Comparison of ENCODE assay signal across 24 mouse cellular contexts in genomic region chr5:77140861-77141260, GRCm38 (mm10). TPM values are rescaled to one million over a fixed set of nuclear protein-coding genes. Genes with fewer than 3 reads are reported as not detected.
DNase-seq lines count a peak whose midpoint lies in the region; ATAC-seq lines count a peak whose summit lies in the region.
"Had no signal": no experiment of that assay in that cellular context is flagged by ENCODE, and none has a peak within 500 bp of the region (broad histone marks: within the 10 kb centered on the region; RNA-seq: fewer than 3 reads in every experiment).

No protein-coding gene starts in this region.

- 68% methylated on average over 6 of the region's 6 CpGs for WGBS in kidney, embryonic 15.5 days
- WGBS in limb, embryonic 12.5 days = 83% methylated on average over 6 of the region's 6 CpGs
- 93% methylated on average over 6 of the region's 6 CpGs for WGBS in limb, embryonic 10.5 days
- 70% methylated on average over 6 of the region's 6 CpGs for WGBS in lung, embryonic 16.5 days
- 76% methylated on average over 6 of the region's 6 CpGs for WGBS in limb, embryonic 13.5 days

- H3K27me3 ChIP-seq in kidney, embryonic 15.5 days = no peaks in the 10 kb centered on the region
- H3K27me3 ChIP-seq in limb, embryonic 12.5 days = no peaks in the 10 kb centered on the region
- H3K27me3 ChIP-seq in limb, embryonic 10.5 days (ENCODE audit: low read depth, poor library complexity, severe bottlenecking) = no peaks in the 10 kb centered on the region
- no peaks in the 10 kb centered on the region for H3K27me3 ChIP-seq in lung, embryonic 16.5 days (ENCODE audit: control insufficient read depth, insufficient read depth, low read depth, low read length)
- no peaks in the 10 kb centered on the region for H3K27me3 ChIP-seq in limb, embryonic 13.5 days
- H3K27me3 ChIP-seq: embryonic facial prominence, embryonic 13.5 days; forebrain, embryonic 15.5 days; heart, embryonic 15.5 days had no signal

- H3K36me3 ChIP-seq in kidney, embryonic 15.5 days = no peaks in the 10 kb centered on the region
- H3K36me3 ChIP-seq in limb, embryonic 12.5 days = no peaks in the 10 kb centered on the region
- H3K36me3 ChIP-seq in limb, embryonic 10.5 days = no peaks in the 10 kb centered on the region
- H3K36me3 ChIP-seq in lung, embryonic 16.5 days (ENCODE audit: control insufficient read depth, insufficient read depth, low read length) = no peaks in the 10 kb centered on the region
- H3K36me3 ChIP-seq in limb, embryonic 13.5 days = no peaks in the 10 kb centered on the region
- H3K36me3 ChIP-seq: embryonic facial prominence, embryonic 10.5 days; embryonic facial prominence, embryonic 13.5 days; forebrain, embryonic 12.5 days; forebrain, embryonic 15.5 days; heart, embryonic 12.5 days; heart, embryonic 15.5 days; hindbrain, embryonic 10.5 days; hindbrain, embryonic 13.5 days had no signal

- peaks cover 18% of the 10 kb centered on the region for H3K4me1 ChIP-seq in kidney, embryonic 15.5 days
- peaks cover 33% of the 10 kb centered on the region for H3K4me1 ChIP-seq in limb, embryonic 12.5 days (replicated peaks)
- peaks cover 24% of the 10 kb centered on the region for H3K4me1 ChIP-seq in limb, embryonic 10.5 days
- peaks cover 39% of the 10 kb centered on the region for H3K4me1 ChIP-seq in lung, embryonic 16.5 days (replicated peaks; ENCODE audit: control insufficient read depth, insufficient read depth, low read length)
- H3K4me1 ChIP-seq in limb, embryonic 13.5 days = peaks cover 31% of the 10 kb centered on the region

- H3K27ac ChIP-seq in kidney, embryonic 15.5 days = peak overlapping the region; percentile 61; the same call in 1 of the 2 replicates
- 0 out of 2 replicates have a peak overlapping the region, but pooled peaks have one; percentile 1 for H3K27ac ChIP-seq in limb, embryonic 12.5 days
- no peak overlapping the region for H3K27ac ChIP-seq in limb, embryonic 10.5 days
- peak overlapping the region; percentile 3; the same call in 1 of the 2 replicates for H3K27ac ChIP-seq in lung, embryonic 16.5 days (ENCODE audit: low read length)
- peak overlapping the region; percentile 15; the same call in 1 of the 2 replicates for H3K27ac ChIP-seq in limb, embryonic 13.5 days
- H3K27ac ChIP-seq: embryonic facial prominence, embryonic 10.5 days; embryonic facial prominence, embryonic 13.5 days; forebrain, embryonic 12.5 days; forebrain, embryonic 15.5 days; hindbrain, embryonic 10.5 days; hindbrain, embryonic 13.5 days had no signal

- no peak overlapping the region for H3K4me3 ChIP-seq in kidney, embryonic 15.5 days (replicated peaks)
- H3K4me3 ChIP-seq in limb, embryonic 12.5 days (replicated peaks) = no peak overlapping the region
- no peak overlapping the region for H3K4me3 ChIP-seq in limb, embryonic 10.5 days
- no peak overlapping the region for H3K4me3 ChIP-seq in lung, embryonic 16.5 days (ENCODE audit: low read length)
- no peak overlapping the region for H3K4me3 ChIP-seq in limb, embryonic 13.5 days
- H3K4me3 ChIP-seq: embryonic facial prominence, embryonic 13.5 days; forebrain, embryonic 12.5 days; forebrain, embryonic 15.5 days; heart, embryonic 12.5 days; heart, embryonic 15.5 days; hindbrain, embryonic 10.5 days; hindbrain, embryonic 13.5 days had no signal

- ATAC-seq in kidney, embryonic 15.5 days (replicated peaks; ENCODE audit: low FRiP score) = no peak
- ATAC-seq in limb, embryonic 12.5 days (ENCODE audit: insufficient number of reproducible peaks, insufficient read depth, low FRiP score, low TSS enrichment, low read depth) = no peak
- ATAC-seq in lung, embryonic 16.5 days (ENCODE audit: low read depth) = no peak
- no peak for ATAC-seq in limb, embryonic 13.5 days (ENCODE audit: low FRiP score, low read depth)
- ATAC-seq: forebrain, embryonic 15.5 days had no signal

- no peak overlapping the region for H3K4me2 ChIP-seq in kidney, embryonic 15.5 days
- H3K4me2 ChIP-seq in limb, embryonic 12.5 days = no peak overlapping the region
- H3K4me2 ChIP-seq in lung, embryonic 16.5 days (ENCODE audit: low read depth, low read length) = no peak overlapping the region
- H3K4me2 ChIP-seq in limb, embryonic 13.5 days (replicated peaks) = 0 out of 2 replicates have a peak overlapping the region, but pooled peaks have one; percentile 50
- H3K4me2 ChIP-seq: forebrain, embryonic 12.5 days; forebrain, embryonic 15.5 days; hindbrain, embryonic 13.5 days had no signal

- no peaks in the 10 kb centered on the region for H3K9me3 ChIP-seq in kidney, embryonic 15.5 days (replicated peaks)
- no peaks in the 10 kb centered on the region for H3K9me3 ChIP-seq in limb, embryonic 12.5 days
- H3K9me3 ChIP-seq in limb, embryonic 10.5 days (replicated peaks) = no peaks in the 10 kb centered on the region
- H3K9me3 ChIP-seq in lung, embryonic 16.5 days (ENCODE audit: control insufficient read depth, low read length) = no peaks in the 10 kb centered on the region
- no peaks in the 10 kb centered on the region for H3K9me3 ChIP-seq in limb, embryonic 13.5 days
- H3K9me3 ChIP-seq: embryonic facial prominence, embryonic 10.5 days; embryonic facial prominence, embryonic 13.5 days; forebrain, embryonic 12.5 days; forebrain, embryonic 15.5 days; heart, embryonic 12.5 days; heart, embryonic 15.5 days; hindbrain, embryonic 10.5 days; hindbrain, embryonic 13.5 days had no signal

- DNase-seq in kidney, postnatal 14 days = no peak
- DNase-seq in limb, embryonic 10.5 days (ENCODE audit: low spot score) = no peak
- no peak for DNase-seq in lung, postnatal 4 days
- DNase-seq in urinary bladder, adult 18-20 months (ENCODE audit: low spot score in 2 of 2) = no peak
- DNase-seq: adrenal gland, adult 8-10 months; adrenal gland, postnatal 25 days; cerebellum, adult 11-12 months; cerebellum, adult 8-10 months; embryo, embryonic 11 days; gastrocnemius, postnatal 25 days; heart, postnatal 10 days; heart, postnatal 36 days had no signal

- H3K9ac ChIP-seq in kidney, embryonic 15.5 days = no peak overlapping the region
- no peak overlapping the region for H3K9ac ChIP-seq in limb, embryonic 12.5 days (replicated peaks)
- H3K9ac ChIP-seq in lung, embryonic 16.5 days (ENCODE audit: low read length) = no peak overlapping the region
- no peak overlapping the region for H3K9ac ChIP-seq in limb, embryonic 13.5 days
- H3K9ac ChIP-seq: embryonic facial prominence, embryonic 13.5 days; forebrain, embryonic 12.5 days; forebrain, embryonic 15.5 days; heart, embryonic 12.5 days; heart, embryonic 15.5 days; hindbrain, embryonic 13.5 days had no signal

RNA-seq across cellular contexts. Expression of gene Hopx, which starts 25.9 kb away (rescaled TPM):
- polyA plus RNA-seq in kidney, embryonic 15.5 days (2015; fragmentation: Nextera tagmentation; extraction: Ambion mirVana) = 1.0 and 1.7 TPM in 2 replicates
- 0.26 TPM in 1 of 2 replicates, not detected in the other for polyA plus RNA-seq in limb, embryonic 12.5 days (2016; fragmentation: Nextera tagmentation; extraction: Ambion mirVana)
- not detected in 2 replicates for polyA plus RNA-seq in limb, embryonic 10.5 days (2016; fragmentation: Nextera tagmentation; extraction: Ambion mirVana)
- polyA plus RNA-seq in lung, embryonic 16.5 days (2015; fragmentation: Nextera tagmentation; extraction: Ambion mirVana) = 13.6 and 18.1 TPM in 2 replicates
- polyA plus RNA-seq in limb, embryonic 13.5 days (2015; fragmentation: Nextera tagmentation; extraction: Ambion mirVana) = 0.45 and 0.68 TPM in 2 replicates
